Comparison of ENCODE assay signal across 10 mouse cellular contexts in genomic region chr17:78246634-78247383, GRCm38 (mm10). TPM values are rescaled to one million over a fixed set of nuclear protein-coding genes. Genes with fewer than 3 reads are reported as not detected.
DNase-seq lines count a peak whose midpoint lies in the region; ATAC-seq and TF ChIP-seq lines count a peak whose summit lies in the region.
"Had no signal": no experiment of that assay in that cellular context is flagged by ENCODE, and none has a peak within 500 bp of the region (broad histone marks: within the 10 kb centered on the region; RNA-seq: fewer than 3 reads in every experiment).

No protein-coding gene starts in this region.

- WGBS in lung, postnatal 0 days: 65% methylated on average over 11 of the region's 11 CpGs
- 41% methylated on average over 11 of the region's 11 CpGs for WGBS in neural tube, embryonic 15.5 days

- H3K27me3 ChIP-seq in lung, postnatal 0 days (replicated peaks; ENCODE audit: insufficient read depth, low read length): no peaks in the 10 kb centered on the region
- no peaks in the 10 kb centered on the region for H3K27me3 ChIP-seq in neural tube, embryonic 15.5 days (replicated peaks)

- peak; percentile 56 for DNase-seq in lung, postnatal 0 days (ENCODE audit: low spot score)
- DNase-seq in lung, postnatal 14 days: no peak
- DNase-seq in kidney, postnatal 36 days: peak; percentile 30 to 63
- DNase-seq in right cerebral cortex, postnatal 25 days: no peak
- no peak for DNase-seq in Muller cell, postnatal 12 days (ENCODE audit: inconsistent ontology term)
- DNase-seq: adrenal gland, postnatal 25 days had no signal

- H3K4me2 ChIP-seq in lung, postnatal 0 days (replicated peaks; ENCODE audit: low read depth, low read length): no peak overlapping the region
- no peak overlapping the region for H3K4me2 ChIP-seq in neural tube, embryonic 15.5 days

- peak; percentile 54 for ATAC-seq in lung, postnatal 0 days
- ATAC-seq in common myeloid progenitor, adult 5-6 weeks (replicated peaks; ENCODE audit: low read depth, poor library complexity, severe bottlenecking): peak; percentile 83
- ATAC-seq in neural tube, embryonic 15.5 days (ENCODE audit: low FRiP score): 0 out of 2 replicates have a peak, but pooled peaks have one; percentile 37

- no peak overlapping the region for H3K9ac ChIP-seq in lung, postnatal 0 days (replicated peaks; ENCODE audit: low read depth)
- H3K9ac ChIP-seq in neural tube, embryonic 15.5 days (replicated peaks): no peak overlapping the region

- no peak for TF ChIP-seq EP300 in lung, postnatal 0 days (IDR thresholded peaks at IDR 0.05)

- no peaks in the 10 kb centered on the region for H3K36me3 ChIP-seq in lung, postnatal 0 days (ENCODE audit: insufficient read depth, low read length)
- no peaks in the 10 kb centered on the region for H3K36me3 ChIP-seq in neural tube, embryonic 15.5 days
- H3K36me3 ChIP-seq: forebrain, embryonic 10.5 days had no signal

- H3K9me3 ChIP-seq in lung, postnatal 0 days (ENCODE audit: low read length): no peaks in the 10 kb centered on the region
- no peaks in the 10 kb centered on the region for H3K9me3 ChIP-seq in neural tube, embryonic 15.5 days (replicated peaks)
- H3K9me3 ChIP-seq: forebrain, embryonic 10.5 days had no signal

- peaks cover 2% of the 10 kb centered on the region; the same call in 1 of the 2 replicates for H3K4me1 ChIP-seq in lung, postnatal 0 days (ENCODE audit: insufficient read depth, low read depth, low read length)
- H3K4me1 ChIP-seq in neural tube, embryonic 15.5 days: peaks cover 40% of the 10 kb centered on the region

- 0 out of 2 replicates have a peak overlapping the region, but pooled peaks have one; percentile 40 for H3K27ac ChIP-seq in lung, postnatal 0 days (ENCODE audit: low read length)
- H3K27ac ChIP-seq in neural tube, embryonic 15.5 days (replicated peaks): no peak overlapping the region
- H3K27ac ChIP-seq: forebrain, embryonic 10.5 days had no signal

- H3K4me3 ChIP-seq in lung, postnatal 0 days (ENCODE audit: low read depth, low read length): no peak overlapping the region
- H3K4me3 ChIP-seq in neural tube, embryonic 15.5 days (replicated peaks): no peak overlapping the region
- H3K4me3 ChIP-seq: forebrain, embryonic 10.5 days; myocyte had no signal

- TF ChIP-seq CTCF in lung, postnatal 0 days (IDR thresholded peaks at IDR 0.05): no peak

RNA-seq across cellular contexts. Expression of gene Crim1, which starts 46.8 kb away (rescaled TPM):
- polyA plus RNA-seq in lung, postnatal 0 days (2015; fragmentation: Nextera tagmentation; extraction: Ambion mirVana): 8.2 and 10.2 TPM in 2 replicates
- 4.1 and 8.6 TPM in 2 replicates for total RNA-seq in common myeloid progenitor, adult 5-6 weeks (2017)
- polyA plus RNA-seq in neural tube, embryonic 15.5 days (2015; fragmentation: Nextera tagmentation; extraction: Ambion mirVana): 15.8 and 17.4 TPM in 2 replicates

Comparison
In these comparisons a context has a peak if more than half of its experiments do, and no peak if none do; other contexts are left out.
1. DNase-seq: peak in lung, postnatal 0 days (single experiment) and kidney, postnatal 36 days (2 of 2); none in lung, postnatal 14 days (single experiment), right cerebral cortex, postnatal 25 days (single experiment) and Muller cell, postnatal 12 days (single experiment).
2. Peak in every context shown above with its lines, with median percentiles within 50 percentile points of each other: ATAC-seq.